8 mouse cellular contexts compared by ENCODE assay signal in the genomic region with DNA sequence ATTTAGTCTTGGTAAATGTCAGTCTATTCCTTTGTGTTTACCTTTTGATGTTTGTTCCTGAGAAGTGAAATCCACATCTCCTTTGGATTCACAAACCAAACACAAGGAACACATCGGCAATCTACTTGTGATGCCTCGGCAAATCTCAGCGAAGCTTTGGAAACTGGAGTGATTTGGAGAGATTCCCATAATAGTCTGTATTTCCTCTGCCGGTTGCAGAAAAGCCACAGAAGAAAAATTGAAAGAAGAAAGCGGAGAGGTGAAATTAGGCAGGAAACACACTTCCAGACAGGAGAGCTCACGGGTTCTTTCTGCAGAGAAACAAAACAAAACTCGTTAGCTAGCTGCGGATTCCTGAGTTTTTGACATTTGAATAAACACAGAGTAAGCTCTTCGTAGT. TPM values are rescaled to one million over a fixed set of nuclear protein-coding genes. Genes with fewer than 3 reads are reported as not detected.
A peak's percentile ranks its signal among the peaks of the same experiment; 100 is the strongest.
DNase-seq lines count a peak whose midpoint lies in the region; ATAC-seq lines count a peak whose summit lies in the region.

No protein-coding gene starts in this region.

- no peaks in the 10 kb centered on the region for H3K4me1 ChIP-seq in neural tube, embryonic 15.5 days
- H3K4me1 ChIP-seq in stomach, embryonic 15.5 days: no peaks in the 10 kb centered on the region

- intact Hi-C loops in heart, postnatal 36 days (cut with DNase I): no loop called here

- H3K9me3 ChIP-seq in neural tube, embryonic 15.5 days (replicated peaks): no peaks in the 10 kb centered on the region
- H3K9me3 ChIP-seq in stomach, embryonic 15.5 days: no peaks in the 10 kb centered on the region

- H3K27me3 ChIP-seq in neural tube, embryonic 15.5 days (replicated peaks): no peaks in the 10 kb centered on the region
- H3K27me3 ChIP-seq in stomach, embryonic 15.5 days (replicated peaks): no peaks in the 10 kb centered on the region

- H3K4me3 ChIP-seq in neural tube, embryonic 15.5 days (replicated peaks): no peak overlapping the region
- peak overlapping the region; percentile 30 for H3K4me3 ChIP-seq in stomach, embryonic 15.5 days (replicated peaks)

- H3K36me3 ChIP-seq in neural tube, embryonic 15.5 days: no peaks in the 10 kb centered on the region
- H3K36me3 ChIP-seq in stomach, embryonic 15.5 days: no peaks in the 10 kb centered on the region

- peak overlapping the region; percentile 11; the same call in 1 of the 2 replicates for H3K4me2 ChIP-seq in neural tube, embryonic 15.5 days
- peak overlapping the region; percentile 38; the same call in 1 of the 2 replicates for H3K4me2 ChIP-seq in stomach, embryonic 15.5 days

- no peak for ATAC-seq in neural tube, embryonic 15.5 days (ENCODE audit: low FRiP score)
- no peak for ATAC-seq in stomach, embryonic 15.5 days (ENCODE audit: insufficient read depth, low FRiP score, low read depth)
- ATAC-seq in erythroid progenitor cell, adult 5-6 weeks (replicated peaks; ENCODE audit: low FRiP score, poor library complexity, severe bottlenecking): no peak

- peak; percentile 10 to 32 for DNase-seq in heart, adult 18-20 months
- DNase-seq in heart, postnatal 36 days: no peak
- DNase-seq in neural tube, embryonic 10.5 days (ENCODE audit: extremely low spot score, low spot score): no peak
- peak; percentile 3 to 70 for DNase-seq in layer of hippocampus, adult 18-20 months (ENCODE audit: low spot score in 2 of 2)
- no peak for DNase-seq in thymus, postnatal 0 days (ENCODE audit: low spot score)

- no peak overlapping the region for H3K9ac ChIP-seq in neural tube, embryonic 15.5 days (replicated peaks)
- no peak overlapping the region for H3K9ac ChIP-seq in stomach, embryonic 15.5 days

- 75% methylated on average over 9 of the region's 9 CpGs for WGBS in neural tube, embryonic 15.5 days
- WGBS in stomach, embryonic 15.5 days: 21% methylated on average over 9 of the region's 9 CpGs

- H3K27ac ChIP-seq in neural tube, embryonic 15.5 days (replicated peaks): no peak overlapping the region
- no peak overlapping the region; the same call in 1 of the 2 replicates for H3K27ac ChIP-seq in stomach, embryonic 15.5 days

RNA-seq across cellular contexts. Expression of a gene that starts 12.1 kb away (rescaled TPM):
- under 1 TPM in 1 of 2 experiments, not detected in 1; 0.69 TPM for total RNA-seq in heart, adult 18-20 months (2021)
- total RNA-seq in heart, postnatal 36 days (2021): under 1 TPM in 1 of 2 experiments, not detected in 1; 0.30 TPM
- polyA plus RNA-seq in neural tube, embryonic 15.5 days (2015; fragmentation: Nextera tagmentation; extraction: Ambion mirVana): 0.68 TPM in 1 of 2 replicates, not detected in the other
- under 1 TPM; 0.37 to 0.53 TPM for total RNA-seq in layer of hippocampus, adult 18-20 months (2021)
- polyA plus RNA-seq in stomach, embryonic 15.5 days (2015; fragmentation: Nextera tagmentation; extraction: Ambion mirVana): 1.7 and 2.3 TPM in 2 replicates
- 8.5 and 11.4 TPM in 2 replicates for polyA plus RNA-seq in thymus, postnatal 0 days (2015; fragmentation: Nextera tagmentation; extraction: Ambion mirVana)
- total RNA-seq in erythroid progenitor cell, adult 5-6 weeks (2015; ENCODE audit: low replicate concordance): 2.5 and 4.0 TPM in 2 replicates
- 2.1 and 16.3 TPM in 2 replicates for total RNA-seq in erythroid progenitor cell, adult 5-6 weeks (2017; ENCODE audit: low replicate concordance)

RNA-seq across cellular contexts. Expression of a gene that starts 27.5 kb away (rescaled TPM):
- 10 to 100 TPM; 12.0 to 13.8 TPM for total RNA-seq in heart, adult 18-20 months (2021)
- 10 to 100 TPM; 14.3 to 15.1 TPM for total RNA-seq in heart, postnatal 36 days (2021)
- polyA plus RNA-seq in neural tube, embryonic 15.5 days (2015; fragmentation: Nextera tagmentation; extraction: Ambion mirVana): 50.2 and 52.0 TPM in 2 replicates
- total RNA-seq in layer of hippocampus, adult 18-20 months (2021): 10 to 100 TPM; 49.7 to 50.7 TPM
- 14.3 and 15.4 TPM in 2 replicates for polyA plus RNA-seq in stomach, embryonic 15.5 days (2015; fragmentation: Nextera tagmentation; extraction: Ambion mirVana)
- polyA plus RNA-seq in thymus, postnatal 0 days (2015; fragmentation: Nextera tagmentation; extraction: Ambion mirVana): 9.6 and 10.1 TPM in 2 replicates
- total RNA-seq in erythroid progenitor cell, adult 5-6 weeks (2015; ENCODE audit: low replicate concordance): 14.4 and 22.2 TPM in 2 replicates
- 6.4 and 6.8 TPM in 2 replicates for total RNA-seq in erythroid progenitor cell, adult 5-6 weeks (2017; ENCODE audit: low replicate concordance)

Comparison
In these comparisons a context has a peak if more than half of its experiments do, and no peak if none do; other contexts are left out.
1. DNase-seq: peak in heart, adult 18-20 months (2 of 2) and layer of hippocampus, adult 18-20 months (2 of 2); none in heart, postnatal 36 days (0 of 2), neural tube, embryonic 10.5 days (single experiment) and thymus, postnatal 0 days (single experiment).